Mouse (Mus musculus) kidney, adult 2 months (tissue): ENCODE measurements around the gene Lamtor1.
"Not testable (repeated sequence)": the region's sequence is repeated elsewhere in the genome, so short reads cannot be mapped to it uniquely, and the experiment has no call there.

ENCODE experiments used
- CTCF ChIP-seq: fragments of 200-500 bp; conservative IDR thresholded peaks from 2 replicates; pipeline ENCODE4 v1.5.1; 2011; ENCODE audit warnings: low read depth, mild to moderate bottlenecking, control low read depth, low read length, moderate library complexity, mixed read lengths; ENCODE audit not compliant: insufficient read depth, insufficient read length
- POLR2A ChIP-seq: fragments of 200-500 bp; IDR thresholded peaks from one replicate; pipeline ENCODE4 v1.6.1; 2011; ENCODE audit warnings: low read depth, low read length, control low read depth

DNA sequence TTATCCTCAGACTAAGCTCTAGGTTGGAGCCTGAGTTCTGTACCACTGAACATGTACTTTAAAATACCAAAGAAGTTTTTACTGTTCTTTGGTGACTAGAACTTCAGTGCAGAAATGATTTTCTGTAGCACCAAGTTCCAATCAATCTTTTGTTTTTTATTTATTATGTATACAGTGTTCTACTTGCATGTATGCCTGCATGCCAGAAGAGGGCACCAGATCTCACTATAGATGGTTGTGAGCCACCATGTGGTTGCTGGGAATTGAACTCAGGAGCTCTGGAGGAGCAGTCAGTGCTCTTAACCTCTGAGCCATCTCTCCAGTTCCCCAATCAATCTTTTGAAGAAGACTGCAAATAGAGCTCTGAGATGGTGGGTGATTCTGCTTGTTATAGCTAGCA, 20.2 kb downstream of the Lamtor1 start:
- not testable (repeated sequence) for TF ChIP-seq CTCF, POLR2A
